Mouse (Mus musculus) CH12.LX (cell line): ENCODE results near the gene Rpl31. TPM values are rescaled to one million over a fixed set of nuclear protein-coding genes. Genes with fewer than 3 reads are reported as not detected.

Experiments used
- DNase-seq: peaks from one replicate; pipeline ENCODE4 v3.0.0-alpha.2; 2013; ENCODE audit errors: extremely low read depth
- H3K27ac ChIP-seq: 2 replicates; pipeline ENCODE4 v1.5.1; 2012; ENCODE audit warnings: low read depth, mild to moderate bottlenecking, control low read depth, moderate library complexity; ENCODE audit not compliant: insufficient read depth
- H3K27me3 ChIP-seq: replicated peaks from 2 replicates; pipeline ENCODE3; 2012; ENCODE audit warnings: inconsistent platforms
- H3K36me3 ChIP-seq, 2 experiments: replicated peaks in 1 of 2; 2 replicates each; pipeline versions ENCODE3 to v1.6.1; 2012; ENCODE audit warnings: inconsistent platforms in 1 of 2, low read length in 1 of 2, mild to moderate bottlenecking in 1 of 2, mixed read lengths in 1 of 2, moderate library complexity in 1 of 2; ENCODE audit not compliant: control insufficient read depth in 1 of 2, insufficient read depth in 1 of 2
- H3K4me1 ChIP-seq, 2 experiments: 2 replicates each; pipeline ENCODE4 v1.6.1; 2012; ENCODE audit warnings: inconsistent platforms in 1 of 2, moderate library complexity in 1 of 2; ENCODE audit not compliant: insufficient read depth in 2 of 2, control insufficient read depth in 1 of 2
- H3K4me2 ChIP-seq: 2 replicates; pipeline ENCODE4 v1.6.1; 2012; ENCODE audit warnings: low read depth, mild to moderate bottlenecking, control low read depth; ENCODE audit not compliant: poor library complexity, insufficient read depth, severe bottlenecking
- H3K4me3 ChIP-seq, 3 experiments: fragments of 150-350 bp in 1 of 3; sonication (generic) in 1 of 3; replicated peaks in 1 of 3; 2 replicates each; pipeline versions ENCODE3 to v1.5.1; 2011 to 2012; ENCODE audit warnings: low read depth in 2 of 3, low read length in 2 of 3, mild to moderate bottlenecking in 2 of 3, moderate library complexity in 2 of 3, control low read depth in 1 of 3, improper control_type of control experiment in 1 of 3, inconsistent platforms in 1 of 3, mixed read lengths in 1 of 3; ENCODE audit not compliant: poor library complexity in 1 of 3
- H3K79me2 ChIP-seq: replicated peaks from 2 replicates; pipeline ENCODE4 v1.6.1; 2012; ENCODE audit warnings: mild to moderate bottlenecking, moderate library complexity; ENCODE audit not compliant: control insufficient read depth, poor library complexity, insufficient read depth, severe bottlenecking; ENCODE audit errors: extremely low read depth
- H3K9ac ChIP-seq: 2 replicates; pipeline ENCODE4 v1.6.1; 2012; ENCODE audit warnings: low read depth, mild to moderate bottlenecking, control low read depth, moderate library complexity; ENCODE audit not compliant: insufficient read depth
- H3K9me3 ChIP-seq: replicated peaks from 2 replicates; pipeline ENCODE3; 2012; ENCODE audit warnings: low read length, inconsistent platforms, mixed read lengths
- CHD2 ChIP-seq: IDR thresholded peaks from 2 replicates; pipeline ENCODE4 v1.6.1; 2011; ENCODE audit warnings: low read length, improper control_type of control experiment
- CTCF ChIP-seq, 2 experiments: IDR thresholded peaks in 1 of 2; conservative IDR thresholded peaks in 1 of 2; 2 replicates each; pipeline ENCODE4 v1.5.1; 2011 to 2012; ENCODE audit warnings: low read depth in 2 of 2, low read length in 2 of 2, improper control_type of control experiment in 1 of 2, inconsistent platforms in 1 of 2, mild to moderate bottlenecking in 1 of 2, moderate library complexity in 1 of 2
- ELF1 ChIP-seq: IDR thresholded peaks from 2 replicates; pipeline ENCODE4 v1.6.1; 2014; ENCODE audit warnings: low read depth, mild to moderate bottlenecking, inconsistent platforms, low read length, improper control_type of control experiment
- POLR2A ChIP-seq: IDR thresholded peaks from 2 replicates; pipeline ENCODE4 v1.6.1; 2011; ENCODE audit warnings: low read depth, mild to moderate bottlenecking, improper control_type of control experiment, low read length
- POLR2AphosphoS2 ChIP-seq: IDR thresholded peaks from 2 replicates; pipeline ENCODE4 v1.6.1; 2011; ENCODE audit warnings: low read depth, low read length, improper control_type of control experiment
- SIN3A ChIP-seq: IDR thresholded peaks from 2 replicates; pipeline ENCODE4 v1.6.1; 2012; ENCODE audit warnings: low read length, improper control_type of control experiment, inconsistent platforms
- dilution Hi-C: fragments of 300-500 bp; cut with MboI; formaldehyde crosslinking; loops from 2 replicates; pipeline ENCODE4 v1.14.3; 2020; ENCODE audit warnings: low sequenced_read_pairs; ENCODE audit not compliant: extremely low pct_unique_long_range_greater_than_20kb, extremely low pct_ligation_motif_present
- in situ Hi-C: fragments of 300-500 bp; cut with MboI; formaldehyde crosslinking; loops from 3 replicates; pipeline ENCODE4 v1.14.3; 2019; ENCODE audit warnings: low sequenced_read_pairs, low pct_ligation_motif_present, low pct_unique_long_range_greater_than_20kb, mixed read lengths
- polyA plus RNA-seq: library from polyadenylated mRNA; unstranded; fragments of >175 nt; gene quantifications from 2 replicates; pipeline ENCODE4 v1.2.1, GENCODE M21; 2012; ENCODE audit warnings: low read depth; ENCODE audit not compliant: insufficient read length
- total RNA-seq, 2 experiments: library from RNA; depleted of rRNA; stranded (reverse); fragments of 300-350 nt in 1 of 2; fragments of >200 nt in 1 of 2; gene quantifications; 2 replicates each; pipeline ENCODE4 v1.2.3; 2012 to 2014

The Rpl31 gene
- total and polyA plus RNA-seq, 3 experiments: 949 to 1,766 (median 1,044) TPM

GRCm38 (mm10) chr1:39370431-39370830 lies 2.8 kb downstream of the Rpl31 start:
- Histone ChIP-seq H3K79me2 (peaks cover 27% of the 10 kb centered on the region), H3K9me3 (no peaks in the 10 kb centered on the region), H3K4me1 (peaks cover 4 to 26% of the 10 kb centered on the region in 2 experiments; a peak in 2 of 4 replicates), H3K9ac (no peak overlapping the region), H3K27ac (no peak overlapping the region), H3K4me3 (no peak overlapping the region), H3K27me3 (no peaks in the 10 kb centered on the region), H3K36me3 (peaks cover 44 to 66% of the 10 kb centered on the region in 2 experiments), H3K4me2 (no peak overlapping the region)
- dilution Hi-C loops: no loop called here
- in situ Hi-C loops: no loop called here
- no peak for DNase-seq
- no peak for TF ChIP-seq CTCF (conservative IDR thresholded peaks at IDR 0.05 in 1 of 2, IDR thresholded peaks at IDR 0.05 in 1 of 2; ENCODE audit: low read depth in 2 of 2, low read length in 2 of 2)

DNA sequence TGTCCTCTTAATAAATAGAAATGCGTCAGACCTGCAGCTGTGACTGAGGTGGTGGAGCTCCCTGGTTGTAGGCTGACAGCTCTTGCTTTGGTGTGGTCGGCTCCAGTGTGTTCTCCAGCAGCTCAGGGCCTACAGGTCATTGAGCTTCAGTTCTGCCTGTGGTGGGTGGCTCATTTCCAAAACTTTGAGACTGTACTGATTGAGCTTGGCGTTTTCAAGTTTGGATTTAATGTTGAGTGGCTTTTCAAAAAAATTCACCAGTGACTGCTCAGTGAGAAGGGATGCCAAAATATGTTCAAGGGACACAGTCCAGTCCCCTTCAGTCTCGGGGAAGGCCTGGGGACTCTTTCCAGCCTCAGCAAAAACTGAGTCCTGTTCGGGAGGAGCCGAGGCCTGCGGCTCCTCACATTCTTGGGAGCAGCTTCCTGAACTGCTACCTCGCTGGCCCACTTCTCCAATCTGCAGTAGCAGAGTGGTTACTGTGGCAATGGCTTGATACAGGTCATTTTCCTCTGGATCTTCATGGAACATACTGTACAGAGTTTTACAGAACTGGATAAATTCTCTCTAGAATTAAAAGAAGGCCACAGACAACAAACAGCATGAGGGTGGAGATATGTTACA lies 4.7 kb downstream of the Rpl31 start:
- Histone ChIP-seq H3K9ac (no peak overlapping the region), H3K27ac (no peak overlapping the region), H3K4me3 (no peak overlapping the region), H3K27me3 (no peaks in the 10 kb centered on the region), H3K79me2 (peaks cover 27% of the 10 kb centered on the region), H3K36me3 (peaks cover 44 to 75% of the 10 kb centered on the region in 2 experiments), H3K9me3 (no peaks in the 10 kb centered on the region), H3K4me2 (no peak overlapping the region), H3K4me1 (peaks cover 2 to 19% of the 10 kb centered on the region in 2 experiments; a peak in 2 of 4 replicates)
- dilution Hi-C loops (no loop called here), in situ Hi-C loops (no loop called here)
- TF ChIP-seq POLR2A (peak; percentile 15; the same call in 1 of the 2 replicates), CHD2 (no peak)
- no peak for DNase-seq

- in situ Hi-C loops (no loop called here), dilution Hi-C loops (no loop called here)
- H3K27ac ChIP-seq: no peak overlapping the region; the same call in 1 of the 2 replicates
- no peak overlapping the region for H3K4me2 ChIP-seq
- no peak overlapping the region for H3K9ac ChIP-seq
- peaks cover 44 to 78% of the 10 kb centered on the region in 2 experiments for H3K36me3 ChIP-seq
- H3K27me3 ChIP-seq: no peaks in the 10 kb centered on the region
- TF ChIP-seq SIN3A (no peak), ELF1 (no peak), POLR2AphosphoS2 (peak; percentile 75; the same call in 1 of the 2 replicates)
- TF ChIP-seq, all 38 proteins: peak for 1
- Histone ChIP-seq H3K4me1 (peaks cover 2 to 19% of the 10 kb centered on the region in 2 experiments; a peak in 2 of 4 replicates), H3K79me2 (peaks cover 21% of the 10 kb centered on the region), H3K4me3 (no peak overlapping the region), H3K9me3 (no peaks in the 10 kb centered on the region)
- peak; percentile 22 for DNase-seq
These were observed 5.7 kb downstream of the Rpl31 start for GRCm38 (mm10) chr1:39373378-39373777.
